Mouse (Mus musculus): ENCODE data around the gene Arfgef3.

- TF ChIP-seq POLR2A (IDR thresholded peaks at IDR 0.05; ENCODE audit: low read depth, low read length) (no peak), CTCF (IDR thresholded peaks at IDR 0.05; ENCODE audit: borderline replicate concordance, insufficient read depth, low read length) (no peak)
Observed at GRCm38 (mm10) chr10:18640596-18640995, 103.2 kb downstream of the Arfgef3 start.
